Mouse (Mus musculus) ES-Bruce4 (cell line): Measurements from ENCODE around the gene Olfr1012. TPM values are rescaled to one million over a fixed set of nuclear protein-coding genes. Genes with fewer than 3 reads are reported as not detected.
"Not testable (repeated sequence)": the region's sequence is repeated elsewhere in the genome, so short reads cannot be mapped to it uniquely, and the experiment has no call there.

Experiments
- H3K27ac ChIP-seq: 2 replicates; pipeline ENCODE4 v1.5.1; 2012; ENCODE audit warnings: low read length, inconsistent platforms; ENCODE audit not compliant: insufficient read depth
- H3K27me3 ChIP-seq: 2 replicates; pipeline ENCODE4 v1.6.1; 2012; ENCODE audit warnings: mild to moderate bottlenecking, low read length, inconsistent platforms; ENCODE audit not compliant: control insufficient read depth, poor library complexity, insufficient read depth, severe bottlenecking
- H3K36me3 ChIP-seq: 2 replicates; pipeline ENCODE4 v1.6.1; 2012; ENCODE audit warnings: inconsistent platforms, mild to moderate bottlenecking, low read length, moderate library complexity; ENCODE audit not compliant: control insufficient read depth, poor library complexity, insufficient read depth, severe bottlenecking
- H3K4me1 ChIP-seq: one replicate; pipeline ENCODE4 v1.8.1; 2011; ENCODE audit warnings: low read length; ENCODE audit not compliant: control insufficient read depth, insufficient read depth
- H3K4me3 ChIP-seq: 2 replicates; pipeline ENCODE4 v1.5.1; 2011; ENCODE audit warnings: low read depth, mild to moderate bottlenecking, low read length
- H3K9ac ChIP-seq: 2 replicates; pipeline ENCODE4 v1.6.1; 2012; ENCODE audit warnings: low read depth, mild to moderate bottlenecking, inconsistent platforms; ENCODE audit not compliant: poor library complexity, severe bottlenecking
- H3K9me3 ChIP-seq: replicated peaks from 2 replicates; pipeline ENCODE4 v1.6.1; 2012; ENCODE audit warnings: mild to moderate bottlenecking, low read length, inconsistent platforms; ENCODE audit not compliant: control insufficient read depth, poor library complexity, insufficient read depth, severe bottlenecking
- CTCF ChIP-seq: IDR thresholded peaks from one replicate; pipeline ENCODE4 v1.8.1; 2011; ENCODE audit warnings: low read depth, low read length
- EP300 ChIP-seq: IDR thresholded peaks from 2 replicates; pipeline ENCODE4 v1.6.1; 2011; ENCODE audit warnings: low read depth, low read length; ENCODE audit not compliant: insufficient read depth
- POLR2A ChIP-seq: IDR thresholded peaks from one replicate; pipeline ENCODE4 v1.8.1; 2011; ENCODE audit warnings: low read length; ENCODE audit not compliant: insufficient read depth
- polyA plus RNA-seq: library from polyadenylated mRNA; stranded (reverse); fragments of >200 nt; gene quantifications from 2 replicates; pipeline ENCODE4 v1.2.4, GENCODE M21; 2011; ENCODE audit warnings: low read depth; ENCODE audit not compliant: missing spikeins, insufficient read depth, insufficient read length

Gene Olfr1012
- polyA plus RNA-seq, 1 experiment: not detected

DNA sequence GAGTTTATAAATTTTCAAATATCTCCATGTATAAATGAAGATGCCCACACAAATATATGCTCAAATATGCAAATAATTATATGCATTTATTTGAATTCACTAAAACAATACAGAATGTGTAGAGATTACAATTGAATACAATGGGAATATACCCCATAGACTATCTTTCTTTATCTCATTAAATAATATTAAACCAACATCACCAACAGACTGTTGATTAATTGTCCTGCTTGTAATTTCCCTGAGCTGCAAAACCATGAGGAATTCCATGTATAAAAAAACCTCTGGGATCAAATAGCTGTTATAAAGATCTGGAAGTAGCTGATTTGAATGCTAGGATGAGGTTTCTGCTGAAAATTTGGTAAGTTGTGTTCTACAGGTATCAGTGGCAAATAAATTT, 4.2 kb upstream of the Olfr1012 start, which contains the start of gene Olfr1013:
Gene Olfr1013, plus strand, starts transcription at position 301 of the 400 bp plus-strand sequence.
- no peak within 1 kb of the TSS for H3K4me3 ChIP-seq
- TF ChIP-seq CTCF (no peak), EP300 (no peak), POLR2A (no peak)
- no peak within 1 kb of the TSS for H3K27ac ChIP-seq
- H3K9ac ChIP-seq: no peak within 1 kb of the TSS
- no peaks in the 10 kb centered on the region for H3K9me3 ChIP-seq
- no peaks in the 10 kb centered on the region for H3K27me3 ChIP-seq
- H3K36me3 ChIP-seq: no peaks in the 10 kb centered on the region
- H3K4me1 ChIP-seq: no peaks in the 10 kb centered on the region

DNA sequence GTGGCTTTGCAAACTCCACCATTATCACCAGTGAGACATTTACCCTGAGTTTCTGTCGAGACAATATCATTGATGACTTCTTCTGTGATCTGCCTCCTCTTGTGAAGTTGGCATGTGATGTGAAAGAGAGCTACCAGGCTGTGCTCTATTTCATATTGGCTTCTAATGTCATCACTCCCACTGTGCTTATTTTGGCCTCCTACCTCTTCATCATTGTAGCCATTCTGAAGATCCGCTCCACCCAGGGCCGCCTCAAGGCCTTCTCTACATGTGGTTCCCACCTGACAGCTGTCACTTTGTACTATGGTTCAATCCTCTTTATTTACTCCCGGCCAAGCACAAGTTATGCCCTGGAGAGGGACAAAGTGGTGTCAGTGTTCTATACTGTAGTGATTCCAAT, 8.7 kb downstream of the Olfr1012 start:
- Histone ChIP-seq H3K9ac (no peak overlapping the region), H3K4me3 (no peak overlapping the region), H3K36me3 (no peaks in the 10 kb centered on the region), H3K27me3 (no peaks in the 10 kb centered on the region), H3K4me1 (no peaks in the 10 kb centered on the region), H3K27ac (no peak overlapping the region), H3K9me3 (no peaks in the 10 kb centered on the region)
- TF ChIP-seq POLR2A: no peak
- TF ChIP-seq CTCF: no peak
- TF ChIP-seq EP300: no peak

DNA sequence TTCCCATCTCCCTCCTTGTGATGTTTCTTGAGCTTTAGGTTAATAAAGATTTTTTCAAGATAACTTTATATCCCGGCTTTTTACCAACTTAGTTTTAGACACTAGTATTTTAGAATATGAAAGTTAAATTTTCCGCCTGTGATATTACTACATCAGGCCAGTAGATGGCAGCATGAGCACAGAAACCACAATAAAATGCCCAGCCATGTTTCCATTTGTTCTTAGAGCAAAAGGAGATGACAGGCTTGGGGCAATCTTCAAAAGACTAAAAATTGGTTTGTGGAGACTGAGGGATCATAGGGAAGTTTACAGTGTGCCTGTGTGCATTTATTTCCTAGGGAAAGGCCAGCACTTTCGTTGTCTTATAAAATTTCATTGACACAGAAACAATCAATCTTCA, 36.8 kb downstream of the Olfr1012 start:
- no peak for TF ChIP-seq POLR2A
- TF ChIP-seq CTCF: no peak
- no peak for TF ChIP-seq EP300
- H3K27me3 ChIP-seq: no peaks in the 10 kb centered on the region
- no peak overlapping the region for H3K9ac ChIP-seq
- H3K27ac ChIP-seq: no peak overlapping the region
- no peak overlapping the region for H3K4me3 ChIP-seq
- no peaks in the 10 kb centered on the region for H3K4me1 ChIP-seq
- no peaks in the 10 kb centered on the region for H3K9me3 ChIP-seq
- H3K36me3 ChIP-seq: no peaks in the 10 kb centered on the region

DNA sequence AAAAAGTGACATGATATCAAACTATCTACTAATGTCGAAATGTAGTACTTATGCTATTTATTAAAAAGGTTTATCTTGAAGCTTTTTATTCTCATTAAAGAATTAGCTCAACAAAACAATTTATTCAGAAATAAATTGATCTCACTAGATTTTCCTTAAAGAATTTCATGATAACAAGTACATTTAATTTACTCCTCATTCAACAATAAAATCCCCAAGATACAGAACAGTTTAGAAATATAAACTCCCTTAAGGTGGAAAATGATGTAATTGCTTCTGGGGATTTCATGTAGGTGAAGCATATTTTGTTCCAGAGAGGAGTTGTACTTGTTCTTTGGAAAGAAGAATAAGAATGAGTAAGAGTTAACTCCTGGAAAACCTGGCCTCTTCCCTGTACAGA, 47.4 kb downstream of the Olfr1012 start, which contains the start of gene Olfr1009:
Gene Olfr1009, plus strand, starts transcription at position 301 of the 400 bp plus-strand sequence.
- H3K27ac ChIP-seq: no peak within 1 kb of the TSS
- no peak within 1 kb of the TSS for H3K9ac ChIP-seq
- H3K27me3 ChIP-seq: no peaks in the 10 kb centered on the region
- H3K4me1 ChIP-seq: no peaks in the 10 kb centered on the region
- no peaks in the 10 kb centered on the region for H3K9me3 ChIP-seq
- TF ChIP-seq CTCF (no peak), EP300 (no peak), POLR2A (no peak)
- no peaks in the 10 kb centered on the region for H3K36me3 ChIP-seq
- H3K4me3 ChIP-seq: no peak within 1 kb of the TSS

DNA sequence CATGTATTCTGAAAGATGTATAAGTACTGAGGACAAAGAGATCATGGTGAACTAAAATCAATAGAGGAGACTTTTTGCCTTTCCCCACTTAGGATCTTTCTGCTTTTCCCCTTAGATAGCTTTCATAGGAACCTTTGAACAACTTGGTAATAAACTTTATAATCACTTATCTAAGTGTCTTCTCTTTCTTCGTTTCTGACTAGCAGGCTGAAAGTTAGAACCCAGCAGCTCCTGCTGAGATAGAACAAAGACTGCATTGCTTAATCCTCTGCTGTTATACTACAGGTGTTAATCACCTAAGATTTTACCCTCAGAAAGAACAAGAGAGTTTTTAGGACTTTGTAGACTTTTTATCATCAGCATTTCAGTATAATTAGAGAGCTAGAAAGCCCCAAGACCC, 51.4 kb downstream of the Olfr1012 start:
- Histone ChIP-seq H3K4me3 (no peak overlapping the region), H3K4me1 (no peaks in the 10 kb centered on the region), H3K27me3 (no peaks in the 10 kb centered on the region), H3K9ac (no peak overlapping the region), H3K9me3 (no peaks in the 10 kb centered on the region), H3K36me3 (no peaks in the 10 kb centered on the region), H3K27ac (no peak overlapping the region)
- no peak for TF ChIP-seq EP300
- TF ChIP-seq CTCF: no peak
- no peak for TF ChIP-seq POLR2A

DNA sequence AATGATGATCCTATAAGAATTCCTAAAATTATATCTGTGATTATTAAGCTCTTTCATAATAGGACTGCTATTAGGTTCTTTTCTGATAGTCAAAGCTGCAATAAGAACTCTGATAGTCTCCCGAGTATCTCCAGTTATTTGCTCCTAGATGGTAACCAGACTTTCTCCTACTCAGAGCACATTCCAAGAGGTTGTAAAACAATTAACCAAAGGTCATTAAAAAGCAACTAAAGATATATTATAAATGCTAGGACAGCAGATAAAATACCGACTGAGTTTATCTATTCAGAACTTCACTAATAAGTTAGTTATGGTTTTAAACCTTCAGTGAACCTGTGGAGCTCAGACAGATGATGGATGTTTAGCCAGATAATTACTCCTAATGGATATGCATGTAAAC, 51.9 kb downstream of the Olfr1012 start:
- H3K4me3 ChIP-seq, H3K9ac ChIP-seq, H3K4me1 ChIP-seq, H3K9me3 ChIP-seq, H3K36me3 ChIP-seq, H3K27me3 ChIP-seq, H3K27ac ChIP-seq: not testable (repeated sequence)

Other genes with a start within 250 kb of the Olfr1012 start
- gene 4833423E24Rik, start 243.7 kb downstream of the Olfr1012 start, polyA plus RNA-seq: not detected in 2 replicates
- not detected in 2 replicates for gene Olfr996, start 183.6 kb downstream of the Olfr1012 start, polyA plus RNA-seq
- gene Olfr998, start 173.8 kb downstream of the Olfr1012 start, polyA plus RNA-seq: not detected in 2 replicates
- not detected in 2 replicates for gene Olfr1000, start 150.9 kb downstream of the Olfr1012 start, polyA plus RNA-seq
- not detected in 2 replicates for gene Olfr1002, start 112.1 kb downstream of the Olfr1012 start, polyA plus RNA-seq
- not detected in 2 replicates for gene Olfr154, start 98.3 kb downstream of the Olfr1012 start, polyA plus RNA-seq
- gene Olfr1006, start 84.0 kb downstream of the Olfr1012 start, polyA plus RNA-seq: not detected in 2 replicates
- not detected in 2 replicates for gene Olfr1008, start 73.3 kb downstream of the Olfr1012 start, polyA plus RNA-seq
- gene Olfr1009, start 47.3 kb downstream of the Olfr1012 start, polyA plus RNA-seq: not detected in 2 replicates
- not detected in 2 replicates for gene Olfr1013, start 4.3 kb upstream of the Olfr1012 start, polyA plus RNA-seq
- gene Olfr1014, start 9.9 kb upstream of the Olfr1012 start, polyA plus RNA-seq: not detected in 2 replicates
- gene Olfr1015, start 19.3 kb upstream of the Olfr1012 start, polyA plus RNA-seq: not detected in 2 replicates
- not detected in 2 replicates for gene Olfr1016, start 39.8 kb upstream of the Olfr1012 start, polyA plus RNA-seq
- gene Olfr1018, start 55.7 kb upstream of the Olfr1012 start, polyA plus RNA-seq: not detected in 2 replicates
- not detected in 2 replicates for gene Olfr1019, start 82.7 kb upstream of the Olfr1012 start, polyA plus RNA-seq
- gene Olfr1020, start 84.3 kb upstream of the Olfr1012 start, polyA plus RNA-seq: not detected in 2 replicates
- gene Olfr1022, start 105.8 kb upstream of the Olfr1012 start, polyA plus RNA-seq: not detected in 2 replicates
- gene Olfr1023, start 122.9 kb upstream of the Olfr1012 start, polyA plus RNA-seq: not detected in 2 replicates
- not detected in 2 replicates for gene Olfr1024, start 142.3 kb upstream of the Olfr1012 start, polyA plus RNA-seq
- not detected in 2 replicates for gene Olfr1025-ps1, start 152.4 kb upstream of the Olfr1012 start, polyA plus RNA-seq
- gene Olfr1026, start 158.8 kb upstream of the Olfr1012 start, polyA plus RNA-seq: not detected in 2 replicates
- gene Olfr1028, start 187.7 kb upstream of the Olfr1012 start, polyA plus RNA-seq: not detected in 2 replicates
- gene Olfr1029, start 211.1 kb upstream of the Olfr1012 start, polyA plus RNA-seq: not detected in 2 replicates
- gene Olfr1030, start 216.5 kb upstream of the Olfr1012 start, polyA plus RNA-seq: not detected in 2 replicates
- gene Olfr1031, start 227.5 kb upstream of the Olfr1012 start, polyA plus RNA-seq: not detected in 2 replicates
- not detected in 2 replicates for gene Olfr1032, start 242.8 kb upstream of the Olfr1012 start, polyA plus RNA-seq